Mouse (Mus musculus): Measurements from ENCODE around the gene Lipc. TPM values are rescaled to one million over a fixed set of nuclear protein-coding genes. Genes with fewer than 3 reads are reported as not detected.

Lipc gene
- polyA plus RNA-seq, 1 experiment from 2014 or later: 0.19 TPM

DNA sequence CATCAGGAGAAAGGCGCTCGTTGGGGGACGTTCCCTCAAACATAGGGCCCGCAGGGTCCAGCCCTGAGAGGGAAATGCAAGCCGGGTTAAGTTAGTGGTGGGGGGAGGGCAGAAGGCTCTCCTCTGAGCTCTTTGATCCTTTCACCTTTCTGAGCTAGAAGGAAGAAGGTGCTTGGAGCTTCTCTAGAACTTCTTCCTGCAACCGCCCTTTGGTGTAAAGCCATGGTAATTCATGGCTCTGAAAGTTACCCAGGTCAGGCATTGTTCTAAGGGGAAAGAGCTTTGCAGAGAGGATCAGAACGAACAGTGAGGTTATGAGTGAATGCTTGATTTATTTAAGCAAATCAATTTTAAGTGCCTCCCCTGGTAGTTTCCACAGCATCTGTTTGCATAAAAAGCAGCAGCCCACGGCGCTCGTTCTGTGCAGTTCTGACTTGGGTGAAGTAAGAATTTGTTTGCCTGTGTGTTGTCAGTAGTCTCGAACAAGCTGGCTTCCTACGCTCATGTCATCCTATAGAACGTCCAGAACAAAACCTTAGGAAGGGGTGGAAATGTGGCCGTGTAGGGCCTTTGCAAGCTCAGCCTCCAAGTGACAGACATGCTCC, 135.2 kb downstream of the Lipc start:
- ATAC-seq: no peak
- 57% methylated on average over 14 of the region's 14 CpGs for WGBS
- 0 out of 2 replicates have a peak overlapping the region, but pooled peaks have one; percentile 18 for H3K27ac ChIP-seq (ENCODE audit: low read length)
- H3K4me2 ChIP-seq (ENCODE audit: low read length): no peak overlapping the region
- peaks cover 10% of the 10 kb centered on the region; the same call in 1 of the 2 replicates for H3K4me1 ChIP-seq (ENCODE audit: control insufficient read depth, insufficient read depth, low read length)
- H3K9me3 ChIP-seq (replicated peaks; ENCODE audit: control insufficient read depth, low read length, poor library complexity, severe bottlenecking): no peaks in the 10 kb centered on the region
- H3K27me3 ChIP-seq (ENCODE audit: control insufficient read depth, insufficient read depth, low read depth, low read length): no peaks in the 10 kb centered on the region
- H3K4me3 ChIP-seq (ENCODE audit: low read depth, low read length): no peak overlapping the region
- H3K9ac ChIP-seq (ENCODE audit: low read depth, low read length): no peak overlapping the region
- no peaks in the 10 kb centered on the region for H3K36me3 ChIP-seq (ENCODE audit: control insufficient read depth, insufficient read depth, low read length)

DNA sequence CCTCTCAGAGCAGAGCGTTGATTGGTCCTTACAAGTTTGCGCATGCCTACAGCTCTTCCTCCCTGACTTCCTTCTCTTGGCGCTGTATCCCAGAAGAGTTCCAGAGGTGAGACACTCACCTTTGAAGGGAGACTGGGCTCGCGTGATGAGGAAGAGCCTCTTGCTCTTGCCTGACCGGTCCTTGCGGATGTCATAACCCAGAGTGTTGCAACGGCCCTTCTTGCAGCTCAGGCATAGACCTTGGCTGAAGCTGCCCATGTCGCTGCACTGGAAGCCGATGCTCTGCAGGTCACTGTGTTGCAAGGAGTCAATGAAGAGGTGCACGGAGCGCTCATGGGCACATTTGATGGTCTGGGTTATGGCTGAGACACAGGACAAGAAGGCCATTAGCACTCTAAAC, 139.5 kb downstream of the Lipc start:
- H3K4me2 ChIP-seq (ENCODE audit: low read length): no peak overlapping the region
- H3K4me3 ChIP-seq (ENCODE audit: low read depth, low read length): no peak overlapping the region
- no peaks in the 10 kb centered on the region for H3K9me3 ChIP-seq (replicated peaks; ENCODE audit: control insufficient read depth, low read length, poor library complexity, severe bottlenecking)
- H3K9ac ChIP-seq (ENCODE audit: low read depth, low read length): no peak overlapping the region
- no peaks in the 10 kb centered on the region for H3K27me3 ChIP-seq (ENCODE audit: control insufficient read depth, insufficient read depth, low read depth, low read length)
- peaks cover 10% of the 10 kb centered on the region; the same call in 1 of the 2 replicates for H3K4me1 ChIP-seq (ENCODE audit: control insufficient read depth, insufficient read depth, low read length)
- 94% methylated on average over 12 of the region's 12 CpGs for WGBS
- no peaks in the 10 kb centered on the region for H3K36me3 ChIP-seq (ENCODE audit: control insufficient read depth, insufficient read depth, low read length)
- no peak overlapping the region for H3K27ac ChIP-seq (ENCODE audit: low read length)
- ATAC-seq: no peak

DNA sequence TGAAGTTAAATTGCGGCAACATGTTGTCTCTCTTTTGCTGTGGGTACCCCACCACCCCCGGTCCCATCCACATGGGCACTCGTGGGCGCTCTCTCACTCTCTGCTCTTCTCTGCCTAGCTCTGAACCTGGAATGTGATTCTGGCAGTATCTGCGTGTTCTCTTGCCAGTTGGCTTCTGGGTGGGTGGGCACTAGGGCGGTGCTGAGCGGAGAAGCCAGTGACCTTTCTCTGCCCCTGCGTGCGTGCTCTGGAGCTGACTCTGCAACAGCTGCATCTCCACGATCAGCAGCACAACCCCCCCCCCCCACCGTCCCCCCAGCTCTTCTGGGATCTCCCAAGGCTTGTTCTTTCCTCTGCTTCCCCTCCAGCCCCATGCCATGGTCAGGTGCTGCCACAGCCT, 144.3 kb downstream of the Lipc start:
- H3K36me3 ChIP-seq (ENCODE audit: control insufficient read depth, insufficient read depth, low read length): no peaks in the 10 kb centered on the region
- 78% methylated on average over 11 of the region's 11 CpGs for WGBS
- no peaks in the 10 kb centered on the region for H3K4me1 ChIP-seq (ENCODE audit: control insufficient read depth, insufficient read depth, low read length)
- no peak overlapping the region for H3K4me3 ChIP-seq (ENCODE audit: low read depth, low read length)
- no peak overlapping the region for H3K4me2 ChIP-seq (ENCODE audit: low read length)
- H3K27ac ChIP-seq (ENCODE audit: low read length): no peak overlapping the region
- ATAC-seq: no peak
- H3K27me3 ChIP-seq (ENCODE audit: control insufficient read depth, insufficient read depth, low read depth, low read length): no peaks in the 10 kb centered on the region
- no peak overlapping the region for H3K9ac ChIP-seq (ENCODE audit: low read depth, low read length)
- H3K9me3 ChIP-seq (replicated peaks; ENCODE audit: control insufficient read depth, low read length, poor library complexity, severe bottlenecking): no peaks in the 10 kb centered on the region

DNA sequence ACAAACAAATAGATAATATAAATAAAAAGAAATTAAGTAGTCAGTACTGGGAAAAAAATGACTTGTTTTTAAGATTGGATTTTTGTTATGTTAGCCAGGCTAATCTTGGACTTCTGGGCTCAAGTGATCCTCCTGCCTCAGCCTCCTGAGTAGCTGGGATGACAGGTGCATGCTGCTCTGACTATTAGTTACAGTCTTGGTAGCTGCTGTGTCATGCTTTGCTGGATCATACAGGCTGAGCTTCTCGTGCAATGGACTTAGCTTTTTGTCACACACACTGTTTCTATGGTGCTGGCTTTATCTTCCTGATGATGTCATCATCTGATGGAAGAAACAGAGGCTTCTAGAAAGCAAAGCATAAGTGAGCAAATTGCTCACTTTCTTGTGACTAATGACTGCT, 146.0 kb downstream of the Lipc start:
- H3K4me1 ChIP-seq (ENCODE audit: control insufficient read depth, insufficient read depth, low read length): peaks cover under 1% of the 10 kb centered on the region; the same call in 1 of the 2 replicates
- H3K27ac ChIP-seq (ENCODE audit: low read length): no peak overlapping the region
- no peak overlapping the region for H3K4me2 ChIP-seq (ENCODE audit: low read length)
- no peak overlapping the region for H3K4me3 ChIP-seq (ENCODE audit: low read depth, low read length)
- WGBS: 65% methylated on average over 1 of the region's 1 CpGs
- H3K9ac ChIP-seq (ENCODE audit: low read depth, low read length): no peak overlapping the region
- H3K27me3 ChIP-seq (ENCODE audit: control insufficient read depth, insufficient read depth, low read depth, low read length): no peaks in the 10 kb centered on the region
- no peaks in the 10 kb centered on the region for H3K9me3 ChIP-seq (replicated peaks; ENCODE audit: control insufficient read depth, low read length, poor library complexity, severe bottlenecking)
- H3K36me3 ChIP-seq (ENCODE audit: control insufficient read depth, insufficient read depth, low read length): no peaks in the 10 kb centered on the region
- no peak for ATAC-seq

DNA sequence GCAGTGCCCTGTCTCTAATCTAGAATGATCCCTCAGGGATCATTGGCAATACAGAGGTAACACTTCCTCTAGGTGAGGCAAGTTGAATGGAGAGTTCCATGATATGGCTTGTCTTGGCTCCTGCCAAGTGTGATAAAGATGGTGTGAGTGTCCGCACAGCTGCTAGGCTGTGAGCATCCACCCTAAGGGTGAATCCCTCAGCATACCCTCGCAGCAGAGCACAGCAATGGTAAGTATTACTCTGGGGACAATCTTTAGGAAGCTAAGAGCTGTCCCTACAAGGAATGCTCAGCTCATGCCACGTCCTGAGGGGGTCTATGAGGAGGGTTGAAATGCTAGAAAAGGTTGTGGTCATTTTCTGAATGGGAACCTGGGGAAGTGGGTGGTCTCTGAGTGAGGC, 149.2 kb downstream of the Lipc start:
- Histone ChIP-seq H3K4me1 (ENCODE audit: control insufficient read depth, insufficient read depth, low read length) (peaks cover 5% of the 10 kb centered on the region), H3K9ac (ENCODE audit: low read depth, low read length) (no peak overlapping the region), H3K4me3 (ENCODE audit: low read depth, low read length) (no peak overlapping the region), H3K4me2 (ENCODE audit: low read length) (no peak overlapping the region), H3K9me3 (replicated peaks; ENCODE audit: control insufficient read depth, low read length, poor library complexity, severe bottlenecking) (no peaks in the 10 kb centered on the region), H3K36me3 (ENCODE audit: control insufficient read depth, insufficient read depth, low read length) (no peaks in the 10 kb centered on the region), H3K27ac (ENCODE audit: low read length) (no peak overlapping the region), H3K27me3 (ENCODE audit: control insufficient read depth, insufficient read depth, low read depth, low read length) (no peaks in the 10 kb centered on the region)
- no peak for ATAC-seq
- 84% methylated on average over 3 of the region's 3 CpGs for WGBS

DNA sequence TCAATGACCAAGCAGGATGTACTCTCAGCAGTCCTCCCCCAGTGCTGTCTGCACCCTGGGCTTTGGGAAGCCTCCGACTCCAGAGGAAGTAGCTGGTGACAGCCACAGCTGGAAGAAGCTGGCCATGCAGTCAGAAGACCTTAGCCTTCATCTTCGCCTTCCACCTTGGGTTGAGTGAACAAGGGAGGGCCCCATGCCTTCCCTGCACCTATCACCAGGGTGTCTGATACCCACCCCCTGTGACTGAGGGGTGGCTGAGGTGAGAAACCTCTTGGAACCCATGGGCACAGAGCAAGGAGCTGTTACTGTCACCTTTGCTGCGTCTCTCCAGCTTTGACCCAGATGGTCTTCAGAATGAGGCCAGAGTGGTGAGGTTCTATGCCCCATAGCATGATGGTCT, 150.3 kb downstream of the Lipc start:
- peaks cover 5% of the 10 kb centered on the region for H3K4me1 ChIP-seq (ENCODE audit: control insufficient read depth, insufficient read depth, low read length)
- H3K4me3 ChIP-seq (ENCODE audit: low read depth, low read length): no peak overlapping the region
- ATAC-seq: no peak
- WGBS: 93% methylated on average over 3 of the region's 3 CpGs
- H3K9me3 ChIP-seq (replicated peaks; ENCODE audit: control insufficient read depth, low read length, poor library complexity, severe bottlenecking): no peaks in the 10 kb centered on the region
- no peaks in the 10 kb centered on the region for H3K36me3 ChIP-seq (ENCODE audit: control insufficient read depth, insufficient read depth, low read length)
- H3K27me3 ChIP-seq (ENCODE audit: control insufficient read depth, insufficient read depth, low read depth, low read length): no peaks in the 10 kb centered on the region
- no peak overlapping the region for H3K4me2 ChIP-seq (ENCODE audit: low read length)
- H3K27ac ChIP-seq (ENCODE audit: low read length): no peak overlapping the region
- no peak overlapping the region for H3K9ac ChIP-seq (ENCODE audit: low read depth, low read length)

DNA sequence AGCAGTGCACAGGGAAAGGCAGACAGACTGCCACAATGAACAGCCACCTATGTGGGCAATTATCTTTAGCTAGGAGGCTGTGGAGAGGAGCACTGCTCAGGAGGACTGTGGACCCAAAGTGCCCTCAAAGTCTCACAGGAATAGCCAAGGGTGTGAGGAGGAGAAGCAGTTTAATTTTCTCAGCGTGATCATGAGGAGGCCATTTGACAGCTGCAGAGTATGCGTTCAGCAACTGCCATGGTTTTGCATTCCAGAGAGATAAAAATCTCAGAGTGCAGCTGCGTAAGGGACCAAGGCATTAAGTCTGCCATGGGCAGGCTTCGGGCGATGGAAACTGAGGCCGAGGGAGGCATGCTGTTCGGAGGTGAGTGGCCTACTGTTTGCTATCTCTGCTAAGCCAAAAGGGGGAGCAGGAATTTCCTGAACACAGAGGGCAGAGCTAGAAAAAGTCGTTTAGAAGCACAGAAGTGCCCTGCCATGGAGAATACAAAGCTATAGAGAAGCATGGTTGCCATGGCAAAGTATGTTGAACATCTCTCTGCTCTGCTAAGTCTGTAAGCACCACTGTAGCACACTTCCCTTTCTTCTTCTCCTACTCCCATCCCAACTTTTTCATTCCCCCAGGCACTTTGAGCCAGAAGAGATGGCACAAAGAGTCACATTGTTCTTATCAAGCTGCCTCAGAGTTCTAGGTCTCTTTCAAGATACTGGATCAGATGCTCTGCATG, 151.3 kb downstream of the Lipc start:
- Histone ChIP-seq H3K36me3 (ENCODE audit: control insufficient read depth, insufficient read depth, low read length) (no peaks in the 10 kb centered on the region), H3K27me3 (ENCODE audit: control insufficient read depth, insufficient read depth, low read depth, low read length) (no peaks in the 10 kb centered on the region), H3K4me2 (ENCODE audit: low read length) (no peak overlapping the region), H3K4me3 (ENCODE audit: low read depth, low read length) (no peak overlapping the region), H3K4me1 (ENCODE audit: control insufficient read depth, insufficient read depth, low read length) (peaks cover 5% of the 10 kb centered on the region), H3K9me3 (replicated peaks; ENCODE audit: control insufficient read depth, low read length, poor library complexity, severe bottlenecking) (no peaks in the 10 kb centered on the region), H3K27ac (ENCODE audit: low read length) (no peak overlapping the region), H3K9ac (ENCODE audit: low read depth, low read length) (no peak overlapping the region)
- WGBS: 51% methylated on average over 8 of the region's 8 CpGs
- no peak for ATAC-seq

DNA sequence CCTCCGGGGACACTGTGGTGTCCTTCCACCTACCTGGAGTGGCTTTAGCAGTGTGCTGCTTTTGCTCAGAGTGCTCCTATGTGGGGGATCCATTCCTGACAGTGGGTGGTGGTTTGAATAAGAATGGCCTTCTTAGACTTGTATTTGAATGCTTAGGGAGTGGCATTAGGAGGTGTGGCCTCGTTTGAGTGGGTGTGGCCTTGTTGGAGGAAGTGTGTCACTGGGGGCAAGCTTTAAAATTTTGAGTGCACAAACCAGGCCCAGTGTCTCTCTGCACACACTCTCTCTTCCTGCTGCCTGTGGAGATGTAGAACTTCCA, 156.6 kb downstream of the Lipc start:
- WGBS: 58% methylated on average over 2 of the region's 2 CpGs
- Histone ChIP-seq H3K27ac (ENCODE audit: low read length) (no peak overlapping the region), H3K4me2 (ENCODE audit: low read length) (no peak overlapping the region), H3K9ac (ENCODE audit: low read depth, low read length) (no peak overlapping the region), H3K36me3 (ENCODE audit: control insufficient read depth, insufficient read depth, low read length) (no peaks in the 10 kb centered on the region), H3K27me3 (ENCODE audit: control insufficient read depth, insufficient read depth, low read depth, low read length) (no peaks in the 10 kb centered on the region), H3K9me3 (replicated peaks; ENCODE audit: control insufficient read depth, low read length, poor library complexity, severe bottlenecking) (no peaks in the 10 kb centered on the region), H3K4me1 (ENCODE audit: control insufficient read depth, insufficient read depth, low read length) (no peaks in the 10 kb centered on the region; the same call in 1 of the 2 replicates), H3K4me3 (ENCODE audit: low read depth, low read length) (no peak overlapping the region)
- ATAC-seq: no peak

DNA sequence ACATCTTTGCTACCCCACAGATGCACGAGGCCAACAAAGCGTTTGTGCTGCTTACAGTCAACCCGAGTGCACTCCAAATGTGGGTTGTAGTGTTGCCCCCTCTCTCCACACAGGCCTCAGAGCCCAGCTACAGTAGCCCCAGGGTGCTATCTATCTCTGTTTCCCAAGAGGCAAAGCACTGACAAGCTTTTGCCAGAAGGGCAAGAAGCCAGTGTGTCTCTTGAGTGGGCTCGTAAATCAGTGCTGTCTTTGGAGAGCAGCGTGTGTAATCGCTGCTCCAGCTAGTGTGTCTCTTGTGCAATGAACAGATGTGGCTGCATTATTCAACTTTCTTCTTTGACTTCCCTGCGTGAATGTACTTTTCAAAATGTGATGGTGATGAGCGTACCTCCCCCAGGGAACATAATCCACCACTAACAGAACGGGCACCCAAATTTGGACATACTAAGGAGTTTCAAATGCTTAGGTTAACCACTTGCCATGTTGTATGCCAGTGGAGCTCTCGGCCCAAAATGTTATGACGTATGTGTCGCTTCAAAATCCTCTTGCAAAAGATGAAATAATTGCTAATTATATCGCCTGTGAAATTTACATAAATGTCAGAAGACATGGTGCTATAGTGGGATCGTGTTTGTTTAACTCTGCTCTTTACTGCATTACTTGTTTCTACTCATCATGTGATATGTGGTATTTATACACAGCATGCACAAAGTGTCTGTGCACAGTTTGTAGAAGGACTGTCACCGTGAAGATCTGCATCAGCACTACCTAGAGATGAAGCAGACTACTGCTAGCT, 157.2 kb downstream of the Lipc start:
- Histone ChIP-seq H3K9me3 (replicated peaks; ENCODE audit: control insufficient read depth, low read length, poor library complexity, severe bottlenecking) (no peaks in the 10 kb centered on the region), H3K27me3 (ENCODE audit: control insufficient read depth, insufficient read depth, low read depth, low read length) (no peaks in the 10 kb centered on the region), H3K4me2 (ENCODE audit: low read length) (no peak overlapping the region), H3K4me3 (ENCODE audit: low read depth, low read length) (no peak overlapping the region), H3K9ac (ENCODE audit: low read depth, low read length) (no peak overlapping the region), H3K4me1 (ENCODE audit: control insufficient read depth, insufficient read depth, low read length) (no peaks in the 10 kb centered on the region), H3K27ac (ENCODE audit: low read length) (no peak overlapping the region), H3K36me3 (ENCODE audit: control insufficient read depth, insufficient read depth, low read length) (no peaks in the 10 kb centered on the region)
- WGBS: 82% methylated on average over 15 of the region's 15 CpGs
- ATAC-seq: no peak
